8 mouse cellular contexts compared by ENCODE assay signal in the genomic region with DNA sequence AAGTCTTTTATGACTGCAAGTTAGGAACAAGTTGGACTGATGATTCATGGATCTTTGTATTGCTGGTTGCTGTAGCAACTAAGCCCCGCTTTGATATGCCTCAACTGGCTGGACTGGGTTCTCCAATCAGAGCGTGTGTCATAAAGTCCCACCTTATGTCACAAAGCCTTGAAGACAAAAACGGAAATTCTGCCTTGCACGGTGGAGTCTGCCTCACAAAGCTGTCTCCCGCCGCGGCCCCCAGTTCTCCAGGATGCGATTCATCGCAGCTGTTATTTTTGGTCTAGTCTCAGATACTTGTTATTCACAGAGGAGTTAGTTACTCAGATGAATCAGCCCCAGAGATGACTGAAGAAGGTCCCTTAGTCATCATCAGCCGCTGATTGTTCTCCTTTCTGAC. TPM values are rescaled to one million over a fixed set of nuclear protein-coding genes. Genes with fewer than 3 reads are reported as not detected.
DNase-seq lines count a peak whose midpoint lies in the region; ATAC-seq and TF ChIP-seq lines count a peak whose summit lies in the region.

No protein-coding gene starts in this region.

- DNase-seq in heart, adult 18-20 months: peak; percentile 37 to 43
- DNase-seq in Patski (ENCODE audit: low read depth, low spot score): peak; percentile 97
- DNase-seq in heart, adult 8-10 months (ENCODE audit: low spot score): peak; percentile 24
- peak; percentile 73 to 85 for DNase-seq in left cerebral cortex, adult 18-20 months (ENCODE audit: low spot score in 2 of 2)
- no peak for DNase-seq in spleen, adult 18-20 months
- DNase-seq in cerebellum, adult 9-10 months: no peak

- in situ Hi-C loops in Patski (cut with MboI; ENCODE audit: low pct_unique_long_range_greater_than_20kb): loop anchor here (25.0 kb wide), 1 partner anchor 1132 kb away; no protein-coding TSS in a partner anchor

- H3K27me3 ChIP-seq in heart, embryonic 12.5 days (replicated peaks): 0 out of 2 replicates have a peak, but pooled peaks cover 6% of the 10 kb centered on the region
- H3K27me3 ChIP-seq in Patski: no peaks in the 10 kb centered on the region
- no peaks in the 10 kb centered on the region for H3K27me3 ChIP-seq in stomach, embryonic 15.5 days (replicated peaks)

- no peaks in the 10 kb centered on the region for H3K9me3 ChIP-seq in heart, embryonic 12.5 days (replicated peaks)
- no peaks in the 10 kb centered on the region for H3K9me3 ChIP-seq in stomach, embryonic 15.5 days

- no peaks in the 10 kb centered on the region for H3K36me3 ChIP-seq in heart, embryonic 12.5 days
- no peaks in the 10 kb centered on the region for H3K36me3 ChIP-seq in stomach, embryonic 15.5 days

- peaks cover 7% of the 10 kb centered on the region; the same call in 1 of the 2 replicates for H3K4me1 ChIP-seq in heart, embryonic 12.5 days (replicated peaks)
- H3K4me1 ChIP-seq in stomach, embryonic 15.5 days: 0 out of 2 replicates have a peak, but pooled peaks cover 2% of the 10 kb centered on the region

- no peak overlapping the region for H3K4me2 ChIP-seq in heart, embryonic 12.5 days
- H3K4me2 ChIP-seq in stomach, embryonic 15.5 days: no peak overlapping the region

- ATAC-seq in heart, embryonic 12.5 days (ENCODE audit: insufficient number of reproducible peaks, low FRiP score): no peak
- peak; percentile 83 for ATAC-seq in Patski
- ATAC-seq in stomach, embryonic 15.5 days (ENCODE audit: insufficient read depth, low FRiP score, low read depth): peak; percentile 68

- no peak overlapping the region for H3K9ac ChIP-seq in heart, embryonic 12.5 days
- no peak overlapping the region for H3K9ac ChIP-seq in stomach, embryonic 15.5 days

- H3K4me3 ChIP-seq in heart, embryonic 12.5 days: no peak overlapping the region
- no peak overlapping the region for H3K4me3 ChIP-seq in stomach, embryonic 15.5 days (replicated peaks)

- POLR2A ChIA-PET in Patski (lab: Charles Lee): interaction anchor here (0.6 kb wide), 1 partner anchor 78 kb away, joined by 3 read pairs; no protein-coding TSS in a partner anchor

- CTCF ChIA-PET in Patski (lab: Charles Lee): no interaction called here

- 56% methylated on average over 10 of the region's 10 CpGs for WGBS in heart, embryonic 12.5 days
- WGBS in stomach, embryonic 15.5 days: 56% methylated on average over 10 of the region's 10 CpGs

- TF ChIP-seq CTCF in Patski (IDR thresholded peaks at IDR 0.05): no peak

- H3K27ac ChIP-seq in heart, embryonic 12.5 days (ENCODE audit: poor library complexity, severe bottlenecking): no peak overlapping the region
- H3K27ac ChIP-seq in stomach, embryonic 15.5 days: peak overlapping the region; percentile 36; the same call in 1 of the 2 replicates

RNA-seq across cellular contexts. Expression of gene Ociad2, which starts 3.5 kb away (rescaled TPM):
- 10 to 100 TPM; 12.9 to 13.5 TPM for total RNA-seq in heart, adult 18-20 months (2021)
- 27.5 and 29.0 TPM in 2 replicates for polyA plus RNA-seq in heart, embryonic 12.5 days (2016; fragmentation: Nextera tagmentation; extraction: Ambion mirVana)
- polyA plus RNA-seq in Patski (2021): 46.1 TPM
- total RNA-seq in heart, adult 8-10 months (2022): 10 to 100 TPM; 10.4 to 20.9 (median 15.1) TPM
- total RNA-seq in left cerebral cortex, adult 18-20 months (2021): 100 to 1,000 TPM; 113 to 133 TPM
- polyA plus RNA-seq in stomach, embryonic 15.5 days (2015; fragmentation: Nextera tagmentation; extraction: Ambion mirVana): 86.6 and 96.5 TPM in 2 replicates

RNA-seq across cellular contexts. Expression of gene Ociad1, which starts 51.7 kb away (rescaled TPM):
- 100 to 1,000 TPM; 259 to 269 TPM for total RNA-seq in heart, adult 18-20 months (2021)
- polyA plus RNA-seq in heart, embryonic 12.5 days (2016; fragmentation: Nextera tagmentation; extraction: Ambion mirVana): 212 and 230 TPM in 2 replicates
- polyA plus RNA-seq in Patski (2021): 290 TPM
- 100 to 1,000 TPM; 233 to 264 (median 240) TPM for total RNA-seq in heart, adult 8-10 months (2022)
- total RNA-seq in left cerebral cortex, adult 18-20 months (2021): 100 to 1,000 TPM; 465 to 497 TPM
- polyA plus RNA-seq in stomach, embryonic 15.5 days (2015; fragmentation: Nextera tagmentation; extraction: Ambion mirVana): 249 and 252 TPM in 2 replicates

Comparison
In these comparisons a context has a peak if more than half of its experiments do, and no peak if none do; other contexts are left out.
1. DNase-seq: peak in heart, adult 18-20 months (2 of 2), Patski (single experiment), heart, adult 8-10 months (single experiment) and left cerebral cortex, adult 18-20 months (2 of 2); none in spleen, adult 18-20 months (0 of 2) and cerebellum, adult 9-10 months (single experiment).
2. RNA of gene Ociad2, which starts 3.5 kb away (total RNA-seq): 113 to 133 TPM in left cerebral cortex, adult 18-20 months; 10.4 to 20.9 TPM in heart, adult 8-10 months and 12.9 to 13.5 TPM in heart, adult 18-20 months; every median in the first group is over 4 times any median in the second.